ENCODE assay signal across 8 mouse cellular contexts in genomic region chr15:59783782-59784555, GRCm38 (mm10).
DNase-seq lines count a peak whose midpoint lies in the region; ATAC-seq lines count a peak whose summit lies in the region.

No protein-coding gene starts in this region.

- 9% methylated on average over 22 of the region's 22 CpGs for WGBS in embryonic facial prominence, embryonic 12.5 days
- 15% methylated on average over 22 of the region's 22 CpGs for WGBS in heart, embryonic 16.5 days

- ATAC-seq in embryonic facial prominence, embryonic 12.5 days (ENCODE audit: insufficient number of reproducible peaks, insufficient read depth, low FRiP score, low TSS enrichment), result no peak
- no peak for ATAC-seq in heart, embryonic 16.5 days (replicated peaks; ENCODE audit: extremely low read depth, insufficient read depth, low FRiP score)
- ATAC-seq in megakaryocyte, adult 5-6 weeks (ENCODE audit: poor library complexity, severe bottlenecking), result peak; percentile 93

- no peaks in the 10 kb centered on the region for H3K9me3 ChIP-seq in embryonic facial prominence, embryonic 12.5 days
- peaks cover 6% of the 10 kb centered on the region for H3K9me3 ChIP-seq in heart, embryonic 16.5 days (replicated peaks; ENCODE audit: control insufficient read depth, low read length)

- peaks cover 22% of the 10 kb centered on the region for H3K4me1 ChIP-seq in embryonic facial prominence, embryonic 12.5 days
- H3K4me1 ChIP-seq in heart, embryonic 16.5 days (ENCODE audit: control insufficient read depth, insufficient read depth, low read length), result peaks cover 15% of the 10 kb centered on the region

- peak; percentile 63 for DNase-seq in adrenal gland, adult 8-10 months
- peak; percentile 54 to 85 for DNase-seq in kidney, postnatal 25 days
- peak; percentile 28 for DNase-seq in urinary bladder, postnatal 25 days (ENCODE audit: low spot score)
- DNase-seq in frontal cortex, postnatal 25 days (ENCODE audit: low spot score in 2 of 2), result no peak
- DNase-seq in ovary, adult 18-20 months (ENCODE audit: low spot score), result no peak

- no peak overlapping the region for H3K9ac ChIP-seq in embryonic facial prominence, embryonic 12.5 days
- 0 out of 2 replicates have a peak overlapping the region, but pooled peaks have one; percentile 19 for H3K9ac ChIP-seq in heart, embryonic 16.5 days (ENCODE audit: low read length)

- H3K36me3 ChIP-seq in embryonic facial prominence, embryonic 12.5 days, result no peaks in the 10 kb centered on the region
- no peaks in the 10 kb centered on the region for H3K36me3 ChIP-seq in heart, embryonic 16.5 days (ENCODE audit: control insufficient read depth, insufficient read depth)

- H3K27ac ChIP-seq in embryonic facial prominence, embryonic 12.5 days, result no peak overlapping the region
- no peak overlapping the region for H3K27ac ChIP-seq in heart, embryonic 16.5 days (ENCODE audit: low read length)

- peak overlapping the region; percentile 37 for H3K4me2 ChIP-seq in embryonic facial prominence, embryonic 12.5 days (replicated peaks)
- H3K4me2 ChIP-seq in heart, embryonic 16.5 days (ENCODE audit: low read depth, low read length), result peak overlapping the region; percentile 38; the same call in 1 of the 2 replicates

- no peak overlapping the region for H3K4me3 ChIP-seq in embryonic facial prominence, embryonic 12.5 days
- H3K4me3 ChIP-seq in heart, embryonic 16.5 days (ENCODE audit: low read length), result no peak overlapping the region

- no peaks in the 10 kb centered on the region for H3K27me3 ChIP-seq in embryonic facial prominence, embryonic 12.5 days
- no peaks in the 10 kb centered on the region for H3K27me3 ChIP-seq in heart, embryonic 16.5 days (ENCODE audit: control insufficient read depth, insufficient read depth, low read length)

Comparison
In these comparisons a context has a peak if more than half of its experiments do, and no peak if none do; other contexts are left out.
1. DNase-seq: peak in adrenal gland, adult 8-10 months (single experiment), kidney, postnatal 25 days (2 of 2) and urinary bladder, postnatal 25 days (single experiment); none in frontal cortex, postnatal 25 days (0 of 2) and ovary, adult 18-20 months (single experiment).